Mouse (Mus musculus) heart, adult 2 months (tissue): ENCODE measurements at regions not wholly inside any gene's neighbourhood (a gene's known extent, or its start where the extent isn't known, plus 50 kb on each side); places are given as distances from the start of the nearest gene placed in this dataset.

Source experiments
- CTCF ChIP-seq: fragments of 200-600 bp; IDR thresholded peaks from 2 replicates; pipeline ENCODE4 v1.8.1; 2022; ENCODE audit warnings: antibody characterized with exemption, mild to moderate bottlenecking, moderate library complexity
- EP300 ChIP-seq: fragments of 200-500 bp; IDR thresholded peaks from 2 replicates; pipeline ENCODE4 v1.6.1; 2011; ENCODE audit warnings: low read depth, low read length, control low read depth; ENCODE audit not compliant: insufficient read depth
- POLR2A ChIP-seq: fragments of 200-500 bp; IDR thresholded peaks from 2 replicates; pipeline ENCODE4 v1.6.1; 2011; ENCODE audit warnings: mild to moderate bottlenecking, low read depth, low read length, control low read depth; ENCODE audit not compliant: insufficient read depth

DNA sequence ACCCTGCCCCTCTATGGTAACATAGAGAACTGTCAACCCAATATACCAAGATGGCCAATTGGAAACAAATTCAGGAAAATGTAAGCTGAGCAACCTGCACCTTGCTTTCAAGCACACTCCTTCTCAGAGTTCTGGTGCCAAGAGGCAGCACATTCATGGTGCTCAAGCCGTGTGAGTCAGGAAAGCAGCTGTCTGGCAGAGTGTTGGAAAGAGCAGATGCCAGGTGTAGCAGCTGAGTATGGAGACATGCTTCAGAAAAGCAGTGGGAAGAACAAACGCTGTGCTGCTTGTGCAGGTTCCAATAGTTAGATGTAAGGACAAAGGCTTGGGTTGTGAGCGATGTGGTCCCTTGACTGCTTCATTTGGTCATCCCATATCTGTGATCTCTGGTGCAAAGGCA lies 794.0 kb upstream of the 4930452B06Rik start:
- no peak for TF ChIP-seq POLR2A
- TF ChIP-seq CTCF = no peak
- no peak for TF ChIP-seq EP300
